Mouse (Mus musculus) midbrain, embryonic 10.5 days (tissue): ENCODE measurements around the gene Snx1. TPM values are rescaled to one million over a fixed set of nuclear protein-coding genes. Genes with fewer than 3 reads are reported as not detected.

Source experiments
- DNase-seq: peaks from one replicate; pipeline ENCODE4 v3.0.0-alpha.2; 2017; ENCODE audit warnings: low spot score
- H3K27ac ChIP-seq: fragments of 300-500 bp; sonication (generic); replicated peaks from 2 replicates; pipeline ENCODE4 v1.5.1; 2016; ENCODE audit warnings: mild to moderate bottlenecking
- H3K27me3 ChIP-seq: fragments of 300-500 bp; sonication (generic); 2 replicates; pipeline ENCODE4 v1.6.1; 2016; ENCODE audit warnings: low read depth, mild to moderate bottlenecking; ENCODE audit not compliant: poor library complexity, severe bottlenecking
- H3K36me3 ChIP-seq: fragments of 300-500 bp; sonication (generic); 2 replicates; pipeline ENCODE4 v1.6.1; 2016; ENCODE audit warnings: mild to moderate bottlenecking, moderate library complexity
- H3K4me1 ChIP-seq: fragments of 300-500 bp; sonication (generic); 2 replicates; pipeline ENCODE4 v1.6.1; 2016
- H3K4me3 ChIP-seq: fragments of 300-500 bp; sonication (generic); 2 replicates; pipeline ENCODE4 v1.5.1; 2016; ENCODE audit warnings: mild to moderate bottlenecking, moderate library complexity
- H3K9me3 ChIP-seq: fragments of 300-500 bp; sonication (generic); replicated peaks from 2 replicates; pipeline ENCODE4 v1.6.1; 2016; ENCODE audit warnings: mild to moderate bottlenecking
- WGBS: fragments of 180-500 bp; shearing (Covaris S2); methylation state at CpG from one replicate; pipeline ENCODE4 v1.1.7; 2016; 5-methylcytosine and 5-hydroxymethylcytosine counted together
- polyA plus RNA-seq: library from polyadenylated mRNA; unstranded; fragments of >200 nt; fragmentation: Nextera tagmentation; extraction: Ambion mirVana; gene quantifications from 2 replicates; pipeline ENCODE4 v1.2.1, GENCODE M21; 2016

Gene Snx1
- polyA plus RNA-seq, 1 experiment from 2014 or later = 138 TPM

- no peak for DNase-seq
- H3K4me3 ChIP-seq = no peak overlapping the region
- H3K27ac ChIP-seq = no peak overlapping the region
- no peaks in the 10 kb centered on the region for H3K27me3 ChIP-seq
- no peaks in the 10 kb centered on the region for H3K36me3 ChIP-seq
- 21% methylated on average over 1 of the region's 1 CpGs for WGBS
- H3K9me3 ChIP-seq = no peaks in the 10 kb centered on the region; the same call in 1 of the 2 replicates
- peaks cover 6% of the 10 kb centered on the region; the same call in 1 of the 2 replicates for H3K4me1 ChIP-seq
These were observed 72.8 kb downstream of the Snx1 start for GRCm38 (mm10) chr9:66053620-66054019.

GRCm38 (mm10) chr9:66052731-66053130 is 73.7 kb downstream of the Snx1 start:
- WGBS = 90% methylated on average over 1 of the region's 1 CpGs
- no peaks in the 10 kb centered on the region for H3K27me3 ChIP-seq
- peaks cover 6% of the 10 kb centered on the region; the same call in 1 of the 2 replicates for H3K4me1 ChIP-seq
- no peak for DNase-seq
- H3K27ac ChIP-seq = no peak overlapping the region
- H3K9me3 ChIP-seq = no peaks in the 10 kb centered on the region; the same call in 1 of the 2 replicates
- no peaks in the 10 kb centered on the region for H3K36me3 ChIP-seq
- no peak overlapping the region for H3K4me3 ChIP-seq

- no peak for DNase-seq
- 85% methylated on average over 4 of the region's 4 CpGs for WGBS
These were observed 74.9 kb downstream of the Snx1 start for GRCm38 (mm10) chr9:66051493-66051892.

GRCm38 (mm10) chr9:66049931-66050601 is 76.3 kb downstream of the Snx1 start:
- no peak overlapping the region for H3K4me3 ChIP-seq
- no peak for DNase-seq
- no peaks in the 10 kb centered on the region; the same call in 1 of the 2 replicates for H3K9me3 ChIP-seq
- H3K36me3 ChIP-seq = no peaks in the 10 kb centered on the region
- peaks cover 6% of the 10 kb centered on the region; the same call in 1 of the 2 replicates for H3K4me1 ChIP-seq
- 67% methylated on average over 6 of the region's 6 CpGs for WGBS
- no peaks in the 10 kb centered on the region for H3K27me3 ChIP-seq
- H3K27ac ChIP-seq = no peak overlapping the region

More at GRCm38 (mm10) chr9:66051493-66051892, 74.9 kb downstream of the Snx1 start:
- Histone ChIP-seq H3K4me3 (no peak overlapping the region), H3K4me1 (peaks cover 6% of the 10 kb centered on the region; the same call in 1 of the 2 replicates), H3K9me3 (no peaks in the 10 kb centered on the region; the same call in 1 of the 2 replicates), H3K27me3 (no peaks in the 10 kb centered on the region), H3K36me3 (no peaks in the 10 kb centered on the region), H3K27ac (no peak overlapping the region)

- H3K36me3 ChIP-seq = peaks cover 26% of the 10 kb centered on the region
- WGBS = 92% methylated on average over 3 of the region's 3 CpGs
- H3K9me3 ChIP-seq = no peaks in the 10 kb centered on the region
- DNase-seq = no peak
- H3K27me3 ChIP-seq = no peaks in the 10 kb centered on the region
- no peaks in the 10 kb centered on the region for H3K4me1 ChIP-seq
- no peak overlapping the region for H3K4me3 ChIP-seq
- H3K27ac ChIP-seq = no peak overlapping the region
These were observed 83.1 kb downstream of the Snx1 start for GRCm38 (mm10) chr9:66043241-66043640.

- 89% methylated on average over 4 of the region's 4 CpGs for WGBS
- Histone ChIP-seq H3K27me3 (no peaks in the 10 kb centered on the region), H3K36me3 (peaks cover 31% of the 10 kb centered on the region), H3K9me3 (no peaks in the 10 kb centered on the region), H3K4me3 (no peak overlapping the region), H3K27ac (no peak overlapping the region), H3K4me1 (no peaks in the 10 kb centered on the region)
- DNase-seq = no peak
These were observed 84.1 kb downstream of the Snx1 start for GRCm38 (mm10) chr9:66042331-66042730.

GRCm38 (mm10) chr9:66040801-66041200 is 85.6 kb downstream of the Snx1 start:
- Histone ChIP-seq H3K9me3 (no peaks in the 10 kb centered on the region), H3K27me3 (no peaks in the 10 kb centered on the region), H3K4me1 (no peaks in the 10 kb centered on the region), H3K27ac (no peak overlapping the region), H3K4me3 (no peak overlapping the region), H3K36me3 (peaks cover 34% of the 10 kb centered on the region)
- no peak for DNase-seq
- WGBS = 85% methylated on average over 3 of the region's 3 CpGs

GRCm38 (mm10) chr9:66039290-66039689 is 87.1 kb downstream of the Snx1 start:
- no peaks in the 10 kb centered on the region for H3K27me3 ChIP-seq
- no peak overlapping the region for H3K27ac ChIP-seq
- DNase-seq = no peak
- no peak overlapping the region for H3K4me3 ChIP-seq
- H3K36me3 ChIP-seq = peaks cover 44% of the 10 kb centered on the region
- H3K9me3 ChIP-seq = no peaks in the 10 kb centered on the region
- 82% methylated on average over 4 of the region's 4 CpGs for WGBS
- H3K4me1 ChIP-seq = no peaks in the 10 kb centered on the region

- no peak for DNase-seq
- no peak overlapping the region for H3K27ac ChIP-seq
- H3K36me3 ChIP-seq = peaks cover 48% of the 10 kb centered on the region
- 98% methylated on average over 4 of the region's 4 CpGs for WGBS
- H3K4me1 ChIP-seq = no peaks in the 10 kb centered on the region
- no peaks in the 10 kb centered on the region for H3K9me3 ChIP-seq
- no peaks in the 10 kb centered on the region for H3K27me3 ChIP-seq
- H3K4me3 ChIP-seq = no peak overlapping the region
These were observed 87.8 kb downstream of the Snx1 start for GRCm38 (mm10) chr9:66038581-66038980.

Other genes with a start within 250 kb of the Snx1 start
- 258 and 306 TPM in 2 replicates for gene Pclaf, start 236.3 kb downstream of the Snx1 start, polyA plus RNA-seq
- 32.0 and 32.2 TPM in 2 replicates for gene Trip4, start 217.8 kb downstream of the Snx1 start, polyA plus RNA-seq
- gene Csnk1g1, start 217.7 kb downstream of the Snx1 start, polyA plus RNA-seq = 16.6 and 17.4 TPM in 2 replicates
- gene Ppib, start 66.4 kb downstream of the Snx1 start, polyA plus RNA-seq = 473 and 501 TPM in 2 replicates
- gene Snx22, start 56.9 kb downstream of the Snx1 start, polyA plus RNA-seq = 2.7 and 3.7 TPM in 2 replicates
- 150 and 156 TPM in 2 replicates for gene Ciao2a, start within 50 bp of the Snx1 start, polyA plus RNA-seq
- 6.3 TPM in 2 replicates for gene Dapk2, start 31.6 kb upstream of the Snx1 start, polyA plus RNA-seq
- 26.1 and 30.8 TPM in 2 replicates for gene Herc1, start 223.9 kb upstream of the Snx1 start, polyA plus RNA-seq